Mouse (Mus musculus) heart, adult 18-20 months (tissue): ENCODE results near the gene Arhgap42. TPM values are rescaled to one million over a fixed set of nuclear protein-coding genes. Genes with fewer than 3 reads are reported as not detected.

Experiments
- DNase-seq, 2 experiments: peaks; one replicate each; pipeline ENCODE4 v3.0.0; 2021 to 2022; ENCODE audit warnings: mixed read lengths in 1 of 2
- total RNA-seq, 2 experiments: library from RNA; stranded (reverse); gene quantifications; 2 replicates each; pipeline ENCODE4 v1.2.3; 2021

Arhgap42 gene
- total RNA-seq, 2 experiments from 2014 or later = 8.0 to 9.8 TPM

DNA sequence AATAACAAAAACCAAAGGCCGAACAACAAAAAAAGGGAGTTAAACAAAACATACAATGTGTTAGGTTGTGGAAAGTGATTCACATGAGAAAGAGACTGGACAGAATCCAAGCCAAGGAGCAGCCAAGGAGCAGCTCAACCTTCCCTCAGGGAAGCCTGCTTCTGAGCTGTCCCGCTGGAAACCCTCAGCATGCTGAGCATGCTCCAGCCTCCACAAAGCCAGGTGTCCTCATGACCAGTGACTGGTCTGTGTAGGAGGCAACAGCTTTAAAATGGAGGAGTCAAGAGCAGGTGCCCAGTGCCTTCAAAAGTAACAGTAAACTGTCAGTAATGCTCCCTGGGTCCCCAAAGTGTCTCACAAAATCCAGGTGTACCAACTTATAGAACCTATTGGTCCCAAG is 28.4 kb downstream of the Arhgap42 start:
- peak in 1 of 2 experiments; percentile 13 for DNase-seq

DNA sequence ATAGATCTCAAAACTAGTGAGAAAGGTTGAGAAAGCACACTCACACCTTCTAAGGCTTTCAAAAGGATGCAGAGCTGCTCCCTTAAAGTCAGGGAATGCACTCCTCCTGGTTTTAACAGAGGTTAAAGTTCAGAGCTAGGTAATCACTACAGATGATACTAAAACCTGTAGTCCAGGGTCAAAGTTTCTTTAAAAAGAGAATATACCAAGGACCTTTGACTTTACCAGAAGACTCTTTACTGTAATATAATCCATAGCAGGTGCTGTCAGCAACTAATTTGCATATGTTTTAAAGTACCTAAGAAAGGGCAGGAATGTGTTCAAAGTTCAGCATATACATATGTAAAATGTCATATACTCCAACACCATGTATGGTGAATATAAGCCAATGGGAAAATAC is 30.7 kb downstream of the Arhgap42 start:
- DNase-seq = no peak

DNA sequence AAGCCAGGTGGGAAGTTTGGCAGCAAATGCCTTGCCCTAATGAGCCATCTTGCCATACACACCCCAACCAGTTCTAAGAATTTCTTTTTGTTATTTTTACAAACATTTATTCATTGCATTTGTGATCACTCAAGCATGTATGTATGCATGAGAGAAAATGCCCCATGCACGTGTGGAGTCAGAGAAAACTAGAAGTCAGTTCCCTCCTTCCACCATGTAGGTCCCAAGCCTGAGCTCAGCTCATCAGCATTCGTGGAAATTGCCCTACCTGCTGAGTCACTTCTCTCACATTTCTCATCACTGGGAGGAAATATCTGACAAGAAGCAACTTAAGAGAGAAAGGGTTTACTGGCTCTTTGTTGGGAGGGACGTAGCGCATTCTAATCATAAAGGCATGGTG is 31.6 kb downstream of the Arhgap42 start:
- DNase-seq = no peak

DNA sequence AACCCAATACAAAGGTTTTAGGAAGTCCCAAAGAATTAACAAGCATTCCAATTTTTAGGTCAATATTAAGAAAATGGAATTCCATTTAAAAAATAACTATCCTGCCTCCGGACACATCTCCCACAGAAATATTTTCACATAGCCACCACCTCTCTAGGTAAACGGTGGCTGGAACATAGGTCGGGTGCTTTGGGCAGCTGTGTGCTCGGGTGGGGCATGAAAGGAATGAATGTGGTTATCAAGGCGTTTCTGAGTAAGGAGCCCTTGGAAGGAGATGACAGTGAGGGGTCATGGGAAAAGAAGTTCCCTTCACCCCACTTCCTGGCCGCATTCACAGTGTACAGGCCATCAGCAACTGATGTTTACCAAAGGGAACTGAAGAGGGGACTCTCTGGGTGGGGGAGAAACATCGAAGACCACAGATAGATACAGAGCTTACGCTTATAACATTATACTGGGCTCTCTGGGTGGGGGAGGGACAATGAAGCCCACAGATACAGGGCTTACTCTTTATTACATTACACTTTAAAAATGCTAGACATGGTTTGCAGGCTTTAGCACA is 38.0 kb downstream of the Arhgap42 start:
- DNase-seq = peak in 1 of 2 experiments; percentile 28

DNA sequence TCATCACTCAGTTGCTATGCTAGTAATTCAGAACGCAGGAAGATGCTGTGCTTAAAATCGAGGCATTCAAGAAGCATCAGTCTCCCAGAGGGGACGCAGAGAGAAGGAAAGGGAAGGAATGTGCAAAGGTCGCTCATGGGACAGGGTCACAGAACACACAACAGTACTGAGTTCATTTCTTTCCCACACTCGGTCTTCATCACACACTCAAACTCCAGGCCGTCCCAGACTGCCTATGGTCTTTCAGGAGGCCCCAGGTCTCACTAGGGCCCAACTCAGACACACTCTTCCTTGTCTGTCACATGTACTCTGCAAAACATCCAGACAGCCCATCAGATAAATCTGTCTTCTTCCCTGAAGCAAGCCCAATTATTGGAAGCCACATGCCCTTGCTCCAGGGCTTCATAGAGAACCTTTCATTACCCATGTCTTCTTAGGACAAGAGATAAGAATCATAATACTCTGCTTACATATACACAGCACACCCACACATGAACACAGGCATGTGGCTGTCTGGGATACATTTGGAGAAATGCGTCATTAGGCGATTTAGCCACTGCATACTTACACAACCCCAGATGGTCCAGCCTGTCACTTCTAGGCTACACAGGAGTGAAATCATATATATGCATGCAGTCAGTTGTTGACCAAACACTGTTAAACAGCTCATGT is 39.6 kb downstream of the Arhgap42 start:
- peak in 1 of 2 experiments; percentile 24 for DNase-seq

DNA sequence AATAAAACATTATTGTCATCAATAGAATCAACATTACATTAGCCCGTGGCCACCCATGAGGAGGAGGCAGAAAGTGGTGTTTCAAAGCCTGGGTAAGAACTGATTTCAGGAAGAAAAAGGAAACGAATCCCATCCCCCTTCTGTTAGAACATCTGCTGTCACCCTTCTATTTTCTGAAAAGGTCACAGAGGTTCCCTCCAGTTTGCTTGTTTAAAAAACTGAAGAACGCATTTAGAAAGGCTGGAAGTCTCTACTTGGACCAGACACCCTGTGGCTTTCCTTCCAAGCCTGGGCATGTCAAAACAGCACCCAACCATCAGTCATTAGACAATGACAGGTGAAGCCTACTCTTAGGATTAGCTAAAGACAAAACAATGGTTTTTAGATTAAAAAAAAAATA is 40.3 kb downstream of the Arhgap42 start:
- no peak for DNase-seq

DNA sequence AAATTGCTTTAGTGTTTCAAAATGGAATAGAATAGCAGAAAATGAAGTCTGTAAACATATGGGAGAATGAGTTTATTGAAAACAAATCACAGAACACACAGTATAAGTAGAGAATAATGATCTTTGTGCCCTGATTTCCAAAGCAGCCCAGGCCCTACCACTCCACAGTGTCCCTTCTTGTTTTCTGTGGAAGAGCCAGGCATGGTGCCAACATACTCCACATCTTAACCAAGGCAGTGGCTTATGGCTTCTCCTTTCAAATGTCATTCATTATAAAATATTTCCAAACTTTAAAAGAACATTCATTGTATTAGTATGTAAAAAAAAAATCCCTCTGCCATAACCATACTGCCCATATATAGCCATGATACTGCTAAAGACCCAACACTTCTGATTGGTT is 42.9 kb downstream of the Arhgap42 start:
- DNase-seq = no peak

DNA sequence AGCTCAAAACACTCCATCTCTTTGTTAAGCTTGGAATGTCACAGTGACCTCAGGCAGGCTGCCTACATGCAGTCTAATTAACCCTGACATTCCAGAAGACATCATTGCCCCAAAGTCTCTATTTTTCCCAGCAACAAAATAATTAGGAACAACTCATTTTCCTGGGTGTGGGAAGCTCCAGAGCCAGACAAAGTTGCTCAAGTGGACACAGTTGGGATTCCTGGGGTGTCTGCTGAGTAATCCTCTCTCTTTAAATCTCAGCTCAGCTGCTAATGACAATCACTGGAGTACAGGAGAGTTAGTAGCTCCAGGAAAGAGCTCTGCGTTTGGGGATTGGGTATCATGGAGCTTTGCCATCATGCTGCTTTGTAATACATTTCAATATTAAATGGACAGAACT is 44.4 kb downstream of the Arhgap42 start:
- no peak for DNase-seq

DNA sequence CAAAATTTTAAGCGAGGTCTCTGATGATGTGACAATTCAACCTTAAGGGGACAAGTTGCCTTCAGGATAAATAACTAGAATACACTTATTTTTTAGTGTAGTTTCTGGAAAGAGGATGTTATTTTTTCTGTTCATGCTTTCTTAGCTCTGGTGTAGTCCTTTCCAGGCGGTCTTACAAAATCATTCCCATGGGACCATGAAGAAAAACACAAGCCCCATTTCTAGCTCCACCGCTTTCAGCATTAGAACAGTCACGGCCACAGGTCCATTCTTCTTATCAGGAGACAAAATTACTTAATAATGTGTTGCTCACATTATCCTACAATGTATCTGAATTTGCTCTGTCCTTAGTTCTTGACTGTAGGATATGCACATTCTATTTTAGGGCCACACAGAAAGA is 46.2 kb downstream of the Arhgap42 start:
- DNase-seq = peak; percentile 36 to 62

DNA sequence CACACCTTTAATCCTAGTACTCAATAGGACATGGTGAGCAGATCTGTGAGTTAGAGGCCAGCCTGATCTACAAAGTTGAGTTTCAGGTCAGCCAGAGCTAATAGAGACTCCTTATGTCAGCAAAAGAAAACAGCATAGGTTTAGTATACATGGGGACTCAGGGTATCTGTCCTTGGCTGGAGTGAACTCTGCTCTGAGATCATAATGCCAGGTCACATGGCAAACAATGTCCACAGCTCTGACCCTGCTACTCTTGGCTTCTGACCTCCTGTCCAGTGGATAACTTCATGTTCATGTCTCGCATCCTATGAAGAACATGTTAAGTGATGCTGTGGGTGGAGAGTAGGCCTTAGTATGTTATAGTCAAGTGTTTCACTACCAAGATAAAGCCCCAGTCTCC is 48.1 kb downstream of the Arhgap42 start:
- DNase-seq = no peak

DNA sequence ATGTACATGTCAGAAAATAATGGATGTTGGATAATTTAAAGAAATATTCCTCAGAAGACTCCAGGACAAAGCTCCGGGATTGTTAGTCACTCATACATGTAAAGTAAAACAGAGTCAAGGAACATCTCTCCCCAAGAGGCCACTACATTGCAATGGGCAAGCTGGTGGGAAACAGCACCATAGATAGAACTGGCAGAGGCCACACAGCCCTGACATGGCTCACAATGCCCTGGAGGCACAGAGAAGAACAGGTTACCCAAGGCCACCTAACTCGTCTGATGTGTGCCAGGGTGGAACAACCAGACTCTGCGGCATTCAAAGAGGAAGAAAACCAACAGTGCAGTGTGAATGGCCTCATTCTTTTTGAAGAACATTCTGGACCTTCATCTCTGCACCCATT is 50.7 kb downstream of the Arhgap42 start:
- DNase-seq = no peak

DNA sequence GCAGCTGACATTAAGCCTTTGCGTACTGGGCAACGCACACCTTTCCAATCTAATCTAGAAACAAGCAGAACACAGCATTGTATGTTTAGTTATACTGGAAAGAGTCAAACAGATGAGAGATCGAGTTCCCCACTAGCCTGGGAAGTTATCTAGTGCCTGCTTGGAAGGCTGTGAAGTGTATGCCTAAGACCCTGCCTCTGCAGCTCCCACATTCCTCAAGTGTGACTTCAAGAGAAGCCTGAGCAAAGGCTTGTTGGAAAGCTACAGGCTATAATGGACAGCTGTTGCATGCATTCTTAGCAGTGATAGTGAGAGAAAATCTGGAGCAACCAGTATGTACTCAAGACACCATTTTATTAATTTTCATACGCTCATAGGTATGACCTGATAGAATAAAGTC is 61.2 kb downstream of the Arhgap42 start:
- no peak for DNase-seq

DNA sequence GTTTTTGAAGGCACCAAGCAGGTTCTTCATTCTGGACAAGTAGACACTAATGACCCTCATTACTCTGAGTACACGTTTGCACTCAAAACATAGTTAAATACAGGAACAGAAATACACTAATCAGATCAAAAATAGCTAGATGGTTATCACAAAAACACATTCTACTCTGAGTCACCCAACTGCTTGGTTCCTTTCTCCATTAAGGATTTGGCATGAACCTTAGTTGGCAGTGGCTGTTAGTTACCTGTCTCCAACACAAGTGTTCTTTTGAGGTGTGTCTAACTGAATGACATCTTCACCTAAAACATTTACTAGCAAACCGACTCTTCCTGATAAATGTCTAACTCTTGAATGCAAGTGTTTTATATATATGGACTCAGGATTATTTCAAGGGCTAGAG is 64.0 kb downstream of the Arhgap42 start:
- DNase-seq = no peak

DNA sequence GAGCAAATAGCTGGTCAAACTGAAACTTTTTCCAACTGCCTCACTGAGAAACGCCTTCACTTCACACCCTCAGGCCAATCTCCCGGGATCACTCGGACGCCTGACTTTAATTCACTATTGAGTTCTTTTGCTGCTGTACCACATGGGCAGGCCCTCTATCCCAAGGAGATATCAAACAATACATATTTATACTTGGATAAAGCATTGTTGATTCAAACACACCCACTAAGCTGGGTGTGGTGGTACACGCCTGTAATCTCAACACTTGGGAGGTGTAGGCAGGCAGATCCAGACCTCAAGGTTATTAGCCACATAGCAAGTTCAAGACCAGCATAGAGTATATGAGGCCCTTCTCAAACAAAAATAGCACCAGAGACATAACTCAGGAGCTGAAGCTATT is 64.7 kb downstream of the Arhgap42 start:
- DNase-seq = no peak

DNA sequence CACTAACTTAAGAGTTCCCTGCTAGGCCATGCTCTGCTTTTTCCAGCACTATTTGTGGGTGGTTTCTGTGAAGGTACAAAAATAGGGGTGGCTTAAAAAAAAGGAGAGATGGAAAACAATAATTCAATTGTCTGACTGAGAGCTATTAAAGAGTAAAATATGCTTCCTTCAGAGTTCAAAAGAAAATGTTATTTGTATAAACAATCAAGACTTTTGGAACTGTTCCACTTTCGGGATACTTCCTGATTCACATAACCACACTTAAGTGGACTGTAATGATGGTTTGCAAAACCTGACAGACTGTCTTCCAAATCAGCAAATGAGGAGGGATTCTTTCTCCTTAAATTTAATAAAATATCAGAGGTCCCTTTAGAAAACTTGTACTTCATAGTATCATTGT is 65.8 kb downstream of the Arhgap42 start:
- DNase-seq = no peak

DNA sequence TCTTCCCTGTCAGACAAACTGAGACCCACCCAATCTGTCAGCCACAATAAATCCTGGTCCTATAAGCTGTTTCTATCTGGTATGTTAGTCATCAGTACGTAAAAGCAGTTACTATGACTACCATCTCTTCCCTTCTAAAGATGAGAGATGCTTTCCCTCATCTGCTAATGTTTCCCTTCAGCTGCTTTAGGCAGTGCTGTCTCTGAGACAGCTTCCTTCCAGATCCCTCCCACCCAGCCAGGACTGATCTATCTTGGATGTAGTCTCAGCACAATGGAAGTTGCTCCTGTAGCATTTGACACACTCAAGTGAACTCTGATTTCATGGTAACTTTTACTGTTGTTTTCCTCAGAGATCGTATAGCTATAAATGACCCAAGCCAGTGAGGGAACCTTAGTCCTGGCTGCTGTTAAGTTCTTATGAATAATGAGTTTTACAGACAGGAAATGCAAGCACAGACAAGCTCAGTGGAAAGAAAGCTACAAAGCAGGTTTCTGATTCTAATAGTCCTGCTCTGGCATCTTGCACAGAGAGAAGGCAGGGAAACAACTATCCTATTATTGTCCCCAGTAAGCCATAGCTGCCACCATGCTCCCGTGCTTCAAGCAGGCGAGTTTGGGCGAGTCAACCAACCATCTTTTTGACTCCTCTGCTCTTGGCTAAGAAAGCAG is 67.6 kb downstream of the Arhgap42 start:
- no peak for DNase-seq

DNA sequence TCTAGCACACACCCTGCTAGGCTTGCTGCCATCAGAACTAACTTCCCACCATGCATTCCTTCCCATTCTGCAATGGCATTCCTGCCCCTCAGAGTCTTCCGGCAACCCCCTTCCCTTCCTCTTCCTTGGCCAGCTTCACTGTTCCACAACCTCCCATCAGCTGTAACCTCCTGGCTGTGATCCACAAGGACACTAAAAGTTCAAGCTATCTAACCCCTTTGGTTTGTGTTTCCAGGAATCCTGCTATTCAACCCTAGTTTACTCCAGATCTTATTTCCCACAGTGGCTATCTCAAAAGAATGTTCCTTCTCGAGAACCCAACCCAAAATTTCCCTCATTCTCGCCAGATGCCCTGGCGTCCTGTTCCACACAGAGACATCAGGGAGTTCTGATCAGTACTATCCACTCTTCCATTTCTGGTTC is 73.2 kb downstream of the Arhgap42 start:
- peak; percentile 70 to 72 for DNase-seq

DNA sequence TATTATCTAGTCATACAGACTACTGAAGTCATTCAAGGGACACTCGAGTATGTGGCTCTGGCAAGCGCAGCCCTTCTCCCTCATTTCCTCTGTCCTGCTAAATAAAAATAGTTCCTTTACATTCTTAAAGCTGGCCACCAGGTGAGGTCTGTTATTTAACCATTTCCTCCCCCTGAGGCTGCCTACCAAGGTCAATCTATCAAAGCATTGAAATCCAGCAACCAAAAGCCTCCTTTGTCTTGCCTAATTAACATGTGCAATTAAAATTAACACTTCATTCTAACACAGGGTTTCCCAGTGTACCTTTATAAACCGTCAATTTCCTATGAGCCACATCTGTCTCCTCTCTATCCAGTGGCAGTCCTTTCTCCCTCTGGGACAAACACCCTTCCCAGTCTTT is 78.2 kb downstream of the Arhgap42 start:
- no peak for DNase-seq

DNA sequence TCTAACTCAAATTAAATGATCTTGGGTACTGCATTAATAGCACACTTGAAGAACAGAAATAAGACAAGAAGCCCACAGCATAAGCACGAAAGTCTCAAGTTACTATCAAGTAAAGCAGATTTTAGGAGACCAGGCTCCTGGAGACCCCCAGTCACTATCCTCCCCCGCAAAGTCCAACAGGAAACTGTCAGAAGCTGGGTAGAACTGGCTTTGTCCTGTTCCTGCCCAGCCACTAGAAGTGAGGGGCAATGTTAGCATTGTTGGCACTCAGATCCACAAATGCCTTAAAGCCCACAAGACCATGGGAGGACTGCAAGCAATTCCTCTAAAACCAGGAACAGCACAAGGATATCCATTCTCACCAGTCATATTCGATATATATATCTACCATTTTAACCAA is 80.7 kb downstream of the Arhgap42 start:
- DNase-seq = no peak

DNA sequence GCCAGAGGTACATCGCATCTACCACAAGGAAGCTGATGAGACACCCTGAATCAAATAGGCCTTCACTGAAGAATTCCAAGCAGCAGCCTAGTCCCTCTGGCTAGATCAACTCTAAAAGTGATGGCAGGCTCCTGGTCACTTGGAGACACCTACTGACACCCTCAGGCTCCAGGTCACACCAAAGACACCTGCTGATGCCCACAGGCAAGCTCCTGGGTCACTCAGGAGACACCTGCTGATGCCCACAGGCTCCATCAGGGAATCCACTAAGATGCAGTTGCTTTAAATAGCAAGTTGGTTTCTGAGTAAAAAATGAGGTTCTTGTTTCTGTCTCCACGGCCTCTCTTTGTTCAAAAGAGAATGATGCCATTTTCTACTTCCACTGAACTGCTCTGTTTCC is 81.5 kb downstream of the Arhgap42 start:
- no peak for DNase-seq

DNA sequence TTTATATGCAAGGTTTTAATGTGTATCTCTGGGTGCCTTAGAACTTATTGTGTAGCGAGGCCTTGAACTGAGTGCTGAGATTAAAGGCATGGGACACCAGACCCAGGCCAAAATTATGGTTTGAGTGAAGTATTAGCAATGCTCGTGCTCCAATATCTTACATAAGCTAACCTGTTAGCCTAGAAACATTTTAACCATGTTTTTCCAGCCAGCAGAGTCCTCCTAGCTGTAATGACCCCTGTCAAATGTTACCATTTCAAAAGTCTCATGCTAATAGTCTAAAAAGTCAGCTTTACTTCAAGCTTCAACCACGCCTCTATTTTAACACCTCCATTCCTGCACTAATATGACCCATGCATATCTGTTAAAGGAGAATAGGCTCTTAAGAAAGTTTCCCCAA is 84.3 kb downstream of the Arhgap42 start:
- DNase-seq = no peak

DNA sequence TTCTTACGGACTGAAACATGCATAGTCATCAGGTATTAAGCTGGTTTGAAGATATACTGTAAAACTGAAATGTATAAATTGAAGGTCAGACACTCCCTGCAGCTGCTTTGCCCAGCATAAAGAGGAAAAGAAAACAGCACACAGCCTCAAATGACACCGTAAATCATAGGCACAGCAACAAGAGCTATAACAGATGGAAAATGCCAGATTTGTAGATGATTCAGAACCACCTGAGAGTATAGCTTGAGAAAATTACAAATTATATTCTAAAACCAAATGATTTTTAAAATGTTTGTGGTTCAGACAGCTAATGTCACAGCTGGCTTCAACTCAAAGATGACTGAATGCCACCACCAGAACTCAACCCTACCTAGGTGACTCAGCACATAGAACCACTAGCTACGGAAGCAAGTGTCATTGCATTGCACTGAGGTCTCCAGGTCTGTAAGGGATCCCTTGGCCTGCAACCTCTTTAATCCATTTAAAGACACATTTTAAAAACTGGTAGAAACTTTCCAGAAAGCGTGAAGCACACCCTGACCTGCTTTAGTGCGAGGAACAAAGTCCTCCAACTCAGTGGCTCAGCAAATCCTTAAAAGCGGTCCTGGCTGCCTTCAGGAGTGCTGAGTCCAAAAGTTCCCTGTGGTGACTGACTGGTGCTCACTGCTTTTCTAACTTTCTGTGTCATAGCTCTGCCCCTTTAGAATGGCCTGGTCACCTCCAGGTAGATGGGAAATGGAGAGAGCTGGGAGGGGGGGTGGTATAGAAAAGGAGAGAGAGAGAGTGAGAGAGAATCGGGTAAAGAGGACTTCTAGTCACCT is 94.4 kb downstream of the Arhgap42 start:
- no peak for DNase-seq

DNA sequence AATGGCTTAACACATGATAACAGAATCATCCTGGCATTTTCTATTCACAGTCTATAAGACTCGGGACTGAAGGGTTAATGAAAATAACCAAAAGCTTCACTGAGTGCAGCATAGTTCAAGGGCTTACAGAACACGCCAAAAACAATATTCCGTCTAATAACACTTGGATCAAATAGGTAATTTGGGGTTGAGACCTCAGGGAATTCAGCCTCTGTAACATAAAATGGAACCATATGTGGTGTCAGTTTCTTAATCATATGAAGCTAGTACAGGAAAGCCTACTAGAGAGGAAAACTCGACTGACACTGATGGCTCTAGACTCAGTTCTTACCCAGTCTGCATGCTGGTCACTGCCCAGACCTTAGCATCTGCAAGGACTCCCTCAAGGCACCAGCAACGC is 95.8 kb downstream of the Arhgap42 start:
- no peak for DNase-seq
